Mouse (Mus musculus) stomach, postnatal 0 days (tissue): ENCODE measurements around the gene Bptf. TPM values are rescaled to one million over a fixed set of nuclear protein-coding genes. Genes with fewer than 3 reads are reported as not detected.

Source experiments
- ATAC-seq: fragments of 200-750 bp; cut with Nextera tagmentation; 2 replicates; pipeline ENCODE4 v1.8.0; 2017; ENCODE audit not compliant: low FRiP score, low TSS enrichment
- DNase-seq: peaks from one replicate; pipeline ENCODE4 v3.0.0-alpha.2; 2016; ENCODE audit warnings: low spot score
- H3K27ac ChIP-seq: fragments of 300-500 bp; sonication (generic); replicated peaks from 2 replicates; pipeline ENCODE4 v1.5.1; 2014; ENCODE audit warnings: mild to moderate bottlenecking, control low read depth
- H3K27me3 ChIP-seq: fragments of 300-500 bp; sonication (generic); 2 replicates; pipeline ENCODE4 v1.6.1; 2014; ENCODE audit warnings: low read length; ENCODE audit not compliant: control insufficient read depth, insufficient read depth
- H3K36me3 ChIP-seq: fragments of 300-500 bp; sonication (generic); 2 replicates; pipeline ENCODE4 v1.6.1; 2014; ENCODE audit warnings: low read length, mixed read lengths; ENCODE audit not compliant: control insufficient read depth, insufficient read depth
- H3K4me1 ChIP-seq: fragments of 300-500 bp; sonication (generic); replicated peaks from 2 replicates; pipeline ENCODE4 v1.6.1; 2014; ENCODE audit warnings: antibody characterized with exemption; ENCODE audit not compliant: control insufficient read depth, insufficient read depth
- H3K4me2 ChIP-seq: fragments of 300-500 bp; sonication (generic); replicated peaks from 2 replicates; pipeline ENCODE4 v1.6.1; 2014; ENCODE audit warnings: low read depth, mild to moderate bottlenecking, control low read depth, moderate library complexity
- H3K4me3 ChIP-seq: fragments of 300-500 bp; sonication (generic); 2 replicates; pipeline ENCODE4 v1.5.1; 2014; ENCODE audit warnings: low read depth, low read length, control low read depth
- H3K9ac ChIP-seq: fragments of 300-500 bp; sonication (generic); 2 replicates; pipeline ENCODE4 v1.6.1; 2014; ENCODE audit warnings: mild to moderate bottlenecking, low read length, control low read depth, mixed read lengths
- H3K9me3 ChIP-seq: fragments of 300-500 bp; sonication (generic); 2 replicates; pipeline ENCODE4 v1.6.1; 2016; ENCODE audit warnings: low read length; ENCODE audit not compliant: control insufficient read depth
- CTCF ChIP-seq: IDR thresholded peaks from 2 replicates; pipeline ENCODE4 v1.5.1; 2016; ENCODE audit warnings: antibody characterized with exemption, low read depth, mild to moderate bottlenecking, moderate library complexity
- EP300 ChIP-seq: optimal IDR thresholded peaks from 2 replicates; pipeline ENCODE3; 2016; ENCODE audit warnings: antibody characterized with exemption
- WGBS: fragments of 180-500 bp; shearing (Covaris S2); extraction: QIAGEN DNeasy Blood & Tissue Kit; methylation state at CpG from one replicate; pipeline ENCODE4 v1.1.7; 2014; 5-methylcytosine and 5-hydroxymethylcytosine counted together
- polyA plus RNA-seq: library from polyadenylated mRNA; unstranded; fragments of >200 nt; fragmentation: Nextera tagmentation; extraction: Ambion mirVana; gene quantifications from 2 replicates; pipeline ENCODE4 v1.2.1, GENCODE M21; 2015

The Bptf gene
- polyA plus RNA-seq, 1 experiment from 2014 or later = 11.8 TPM

DNA sequence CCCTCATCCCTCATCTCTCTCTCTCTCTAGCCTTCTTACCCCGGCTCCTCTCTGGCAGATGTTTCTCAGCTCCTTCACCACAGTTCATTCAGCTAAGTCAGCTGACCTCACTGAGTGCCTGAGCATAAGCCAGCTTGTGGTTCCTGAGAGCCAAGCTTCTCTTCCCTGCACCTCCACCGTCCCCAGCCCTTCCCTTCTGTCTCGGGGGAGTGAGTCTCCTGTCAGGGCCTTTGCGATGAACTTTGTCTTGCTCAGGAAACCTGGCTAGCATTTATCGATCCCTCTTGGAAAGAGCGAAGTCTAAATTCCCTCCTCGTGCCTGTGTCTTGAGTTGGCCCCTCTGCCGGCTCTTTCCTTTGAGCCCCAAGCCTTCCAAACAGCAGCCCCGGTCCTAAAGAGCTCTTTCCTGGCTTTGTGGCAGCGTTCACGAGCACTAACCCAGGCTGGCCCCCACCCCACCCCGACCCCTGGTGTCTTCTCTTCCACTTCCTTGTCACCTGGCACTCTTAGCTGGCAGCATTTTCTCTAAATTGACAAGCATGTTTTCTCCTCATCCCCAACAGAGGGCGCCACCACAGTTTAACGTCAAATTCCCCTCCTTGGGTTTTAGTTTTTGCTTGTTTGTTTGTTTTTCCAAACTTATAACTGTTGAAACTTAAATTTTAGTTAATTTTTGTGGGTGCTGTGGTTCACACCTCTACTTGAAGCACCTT lies 117.2 kb downstream of the Bptf start:
- TF ChIP-seq EP300 (no peak), CTCF (peak; percentile 62)
- Histone ChIP-seq H3K27me3 (no peaks in the 10 kb centered on the region), H3K4me3 (no peak overlapping the region), H3K36me3 (no peaks in the 10 kb centered on the region), H3K9me3 (no peaks in the 10 kb centered on the region), H3K4me1 (no peaks in the 10 kb centered on the region), H3K4me2 (no peak overlapping the region), H3K9ac (no peak overlapping the region), H3K27ac (0 out of 2 replicates have a peak overlapping the region, but pooled peaks have one; percentile 14)
- no peak for ATAC-seq
- 26% methylated on average over 14 of the region's 14 CpGs for WGBS
- DNase-seq = peak; percentile 49

DNA sequence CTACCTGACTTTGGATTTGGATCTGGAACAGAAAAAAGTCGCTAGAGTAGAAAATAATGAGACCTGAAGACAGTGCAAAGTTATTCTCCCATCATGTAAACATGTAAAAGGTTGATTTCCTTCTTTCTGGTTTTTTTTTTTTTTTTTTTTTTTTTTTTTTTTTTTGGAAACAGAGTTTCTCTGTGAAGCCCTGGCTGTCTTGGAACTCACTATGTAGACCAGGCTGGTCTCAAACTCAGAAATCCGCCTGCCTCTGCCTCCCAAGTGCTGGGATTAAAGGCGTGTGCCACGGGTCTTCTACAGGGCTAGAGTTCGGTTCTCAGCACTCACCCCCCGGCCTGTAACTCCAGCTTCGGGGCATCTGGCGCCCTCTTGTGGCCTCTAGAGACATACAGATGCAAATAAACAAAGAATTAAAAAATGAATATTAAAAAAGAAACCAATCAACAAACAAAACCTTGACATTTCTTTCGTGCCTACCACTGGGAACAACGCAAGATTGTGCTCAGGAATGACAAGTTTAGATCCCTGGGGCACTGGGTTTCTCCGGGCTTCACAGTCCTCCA lies 117.8 kb downstream of the Bptf start:
- Histone ChIP-seq H3K4me1 (no peaks in the 10 kb centered on the region), H3K27ac (no peak overlapping the region), H3K4me3 (no peak overlapping the region), H3K27me3 (no peaks in the 10 kb centered on the region), H3K9me3 (no peaks in the 10 kb centered on the region), H3K4me2 (no peak overlapping the region), H3K36me3 (no peaks in the 10 kb centered on the region), H3K9ac (no peak overlapping the region)
- peak; percentile 44 for TF ChIP-seq CTCF
- TF ChIP-seq EP300 = no peak
- DNase-seq (no peak), ATAC-seq (no peak)
- 76% methylated on average over 11 of the region's 11 CpGs for WGBS

DNA sequence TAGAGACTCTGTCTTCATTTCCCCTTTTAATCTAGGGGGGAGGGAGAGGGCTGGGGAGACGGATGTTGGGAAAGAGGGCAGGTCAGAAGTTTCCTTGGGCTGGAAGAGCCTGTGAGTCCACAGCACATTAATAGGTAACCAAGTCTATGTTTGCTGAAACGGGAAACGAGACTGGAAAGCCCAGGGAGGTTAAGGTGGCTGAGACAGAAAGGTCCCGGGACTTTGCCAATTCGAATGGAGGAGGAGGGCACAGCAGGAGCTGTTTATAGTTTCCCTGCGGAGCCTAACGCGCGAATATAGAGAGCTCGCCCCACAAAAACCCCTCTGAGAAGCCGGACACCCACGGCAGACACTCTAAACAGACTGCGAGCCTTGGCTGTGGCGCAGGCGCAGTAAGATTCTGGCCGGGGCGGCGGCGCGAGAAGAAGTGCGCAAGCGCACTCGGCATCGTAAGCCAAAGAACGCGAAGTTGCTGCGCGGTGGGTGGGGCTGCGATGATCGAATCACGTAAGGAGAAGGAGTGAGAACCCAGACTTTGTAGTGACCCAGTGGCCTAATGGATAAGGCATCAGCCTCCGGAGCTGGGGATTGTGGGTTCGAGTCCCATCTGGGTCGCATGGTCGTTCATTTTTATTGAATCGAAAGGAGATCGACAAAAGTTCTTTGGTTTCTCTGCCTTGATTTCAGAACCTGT lies 119.5 kb downstream of the Bptf start:
- H3K27ac ChIP-seq = peak overlapping the region; percentile 97
- peak overlapping the region; percentile 42 for H3K4me2 ChIP-seq
- DNase-seq (peak; percentile 97), ATAC-seq (peak; percentile 91)
- WGBS = under 1% methylated on average over 37 of the region's 37 CpGs
- H3K9me3 ChIP-seq = no peaks in the 10 kb centered on the region
- peak overlapping the region; percentile 67 for H3K9ac ChIP-seq
- TF ChIP-seq EP300 (no peak), CTCF (no peak)
- no peaks in the 10 kb centered on the region for H3K27me3 ChIP-seq
- no peaks in the 10 kb centered on the region for H3K36me3 ChIP-seq
- H3K4me1 ChIP-seq = no peaks in the 10 kb centered on the region
- H3K4me3 ChIP-seq = peak overlapping the region; percentile 48

DNA sequence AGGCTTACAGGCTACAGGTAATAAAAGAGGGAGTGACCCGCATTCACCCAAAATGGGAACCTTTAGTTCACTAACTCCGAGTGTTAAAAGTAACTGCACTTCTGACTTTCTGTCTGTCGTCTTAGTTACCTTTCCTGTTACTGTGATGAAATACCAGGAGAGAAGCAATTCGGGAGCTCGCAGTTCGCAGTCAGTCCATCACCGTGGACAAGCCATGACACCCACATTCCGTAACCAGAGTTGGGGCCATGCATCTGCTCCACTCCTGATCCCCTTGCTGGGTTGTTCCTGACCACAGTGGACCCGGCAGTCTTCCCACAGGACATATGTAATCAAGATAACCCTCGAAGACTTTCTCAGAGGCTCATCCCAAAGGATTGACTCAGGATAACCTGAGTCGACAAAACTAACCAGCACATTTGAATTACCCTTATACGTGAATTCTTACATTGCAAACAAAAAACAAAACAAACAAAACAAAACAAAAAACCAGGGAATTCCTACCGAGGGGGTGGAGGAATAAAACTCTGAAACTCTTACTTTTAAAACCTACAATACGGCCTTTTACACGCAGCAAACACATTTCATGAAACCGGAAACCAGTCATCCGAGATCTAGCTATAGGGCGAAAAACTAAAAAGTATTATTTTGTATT lies 120.1 kb downstream of the Bptf start:
- Histone ChIP-seq H3K9ac (peak overlapping the region; percentile 67), H3K36me3 (no peaks in the 10 kb centered on the region), H3K4me3 (peak overlapping the region; percentile 48), H3K27ac (peak overlapping the region; percentile 97), H3K4me2 (peak overlapping the region; percentile 42), H3K27me3 (no peaks in the 10 kb centered on the region), H3K9me3 (no peaks in the 10 kb centered on the region), H3K4me1 (no peaks in the 10 kb centered on the region)
- DNase-seq = no peak
- TF ChIP-seq CTCF = no peak
- no peak for TF ChIP-seq EP300
- 25% methylated on average over 18 of the region's 18 CpGs for WGBS
- no peak for ATAC-seq

DNA sequence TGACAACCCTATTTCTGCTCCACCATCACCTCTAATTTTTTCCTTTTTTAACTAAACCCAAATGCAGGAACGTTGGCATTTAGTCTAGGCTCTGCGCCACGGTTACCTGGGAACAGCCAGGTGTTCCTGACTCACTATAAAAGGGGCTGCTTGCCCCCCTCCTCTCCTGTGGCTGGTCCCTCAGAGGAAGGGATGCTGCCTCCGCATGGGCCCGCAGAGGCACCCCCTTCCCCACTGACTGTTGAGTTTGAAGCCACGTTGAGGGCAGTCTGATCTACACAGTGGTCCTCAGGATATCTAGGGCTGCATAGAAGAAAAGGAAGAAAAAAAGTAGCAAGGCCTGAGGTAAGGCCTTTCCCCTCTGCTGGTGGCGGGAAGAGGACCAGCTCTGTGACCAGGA lies 120.8 kb downstream of the Bptf start:
- Histone ChIP-seq H3K27me3 (no peaks in the 10 kb centered on the region), H3K27ac (no peak overlapping the region), H3K4me1 (no peaks in the 10 kb centered on the region), H3K4me2 (no peak overlapping the region), H3K9me3 (no peaks in the 10 kb centered on the region), H3K9ac (no peak overlapping the region), H3K36me3 (no peaks in the 10 kb centered on the region), H3K4me3 (no peak overlapping the region)
- no peak for ATAC-seq
- TF ChIP-seq CTCF (no peak), EP300 (no peak)
- WGBS = 76% methylated on average over 7 of the region's 7 CpGs
- DNase-seq = no peak
